Mouse (Mus musculus): ENCODE data around the gene Foxj1. TPM values are rescaled to one million over a fixed set of nuclear protein-coding genes. Genes with fewer than 3 reads are reported as not detected.

Gene Foxj1
- polyA plus RNA-seq, 1 experiment from 2014 or later: 0.17 TPM

DNA sequence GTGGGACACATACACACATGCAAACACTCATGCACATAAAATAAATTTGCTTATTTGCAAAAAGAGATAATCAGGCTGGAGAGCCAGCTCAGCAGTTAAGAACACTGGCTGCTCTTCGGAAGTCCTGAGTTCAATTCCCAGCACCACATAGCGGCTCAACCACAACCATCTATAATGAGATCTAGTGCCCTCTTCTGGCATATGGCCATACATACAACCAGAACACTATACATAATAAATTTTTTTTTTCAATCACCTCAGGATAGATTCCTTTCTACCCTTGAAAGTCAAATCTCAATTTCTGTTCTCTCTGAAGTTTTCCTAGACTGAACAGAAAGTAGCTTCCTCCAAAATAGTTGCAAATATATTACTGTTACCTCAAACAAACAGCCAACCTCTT, 29.8 kb downstream of the Foxj1 start:
- no peak for ATAC-seq (ENCODE audit: insufficient number of reproducible peaks, insufficient read depth, low FRiP score, low read depth)
- no peaks in the 10 kb centered on the region for H3K9me3 ChIP-seq (ENCODE audit: control insufficient read depth, low read depth, low read length)
- 97% methylated on average over 2 of the region's 2 CpGs for WGBS
- H3K36me3 ChIP-seq (ENCODE audit: control insufficient read depth, insufficient read depth, low read length): peaks cover 29% of the 10 kb centered on the region
- H3K27ac ChIP-seq (ENCODE audit: low read length): no peak overlapping the region
- peak overlapping the region; percentile 71; the same call in 1 of the 2 replicates for H3K4me3 ChIP-seq (ENCODE audit: low read depth, low read length)
- H3K27me3 ChIP-seq (ENCODE audit: control insufficient read depth, insufficient read depth, low read length): no peaks in the 10 kb centered on the region
- peak overlapping the region; percentile 82 for H3K4me2 ChIP-seq (replicated peaks; ENCODE audit: low read depth, low read length)
- 0 out of 2 replicates have a peak, but pooled peaks cover 5% of the 10 kb centered on the region for H3K4me1 ChIP-seq (ENCODE audit: control insufficient read depth, insufficient read depth, low read length)
- 0 out of 2 replicates have a peak overlapping the region, but pooled peaks have one; percentile 60 for H3K9ac ChIP-seq (replicated peaks; ENCODE audit: low read depth, low read length)

- H3K36me3 ChIP-seq (ENCODE audit: control insufficient read depth, insufficient read depth, low read length): peaks cover 42% of the 10 kb centered on the region
- 89% methylated on average over 6 of the region's 6 CpGs for WGBS
Measured at GRCm38 (mm10) chr11:116298621-116299020, 36.6 kb downstream of the Foxj1 start.

GRCm38 (mm10) chr11:116298221-116298620, 37.0 kb downstream of the Foxj1 start:
- no peak overlapping the region for H3K4me2 ChIP-seq (replicated peaks; ENCODE audit: low read depth, low read length)
- peaks cover 38% of the 10 kb centered on the region for H3K36me3 ChIP-seq (ENCODE audit: control insufficient read depth, insufficient read depth, low read length)
- H3K4me1 ChIP-seq (ENCODE audit: control insufficient read depth, insufficient read depth, low read length): peaks cover 7% of the 10 kb centered on the region; the same call in 1 of the 2 replicates
- H3K4me3 ChIP-seq (ENCODE audit: low read depth, low read length): no peak overlapping the region
- ATAC-seq (ENCODE audit: insufficient number of reproducible peaks, insufficient read depth, low FRiP score, low read depth): no peak
- no peaks in the 10 kb centered on the region for H3K27me3 ChIP-seq (ENCODE audit: control insufficient read depth, insufficient read depth, low read length)
- 92% methylated on average over 11 of the region's 11 CpGs for WGBS
- H3K27ac ChIP-seq (ENCODE audit: low read length): no peak overlapping the region
- no peaks in the 10 kb centered on the region for H3K9me3 ChIP-seq (ENCODE audit: control insufficient read depth, low read depth, low read length)
- H3K9ac ChIP-seq (replicated peaks; ENCODE audit: low read depth, low read length): no peak overlapping the region

More at GRCm38 (mm10) chr11:116298621-116299020, 36.6 kb downstream of the Foxj1 start:
- ATAC-seq (ENCODE audit: insufficient number of reproducible peaks, insufficient read depth, low FRiP score, low read depth): no peak
- H3K4me3 ChIP-seq (ENCODE audit: low read depth, low read length): no peak overlapping the region
- no peaks in the 10 kb centered on the region for H3K9me3 ChIP-seq (ENCODE audit: control insufficient read depth, low read depth, low read length)
- H3K4me1 ChIP-seq (ENCODE audit: control insufficient read depth, insufficient read depth, low read length): peaks cover 7% of the 10 kb centered on the region; the same call in 1 of the 2 replicates
- no peak overlapping the region for H3K4me2 ChIP-seq (replicated peaks; ENCODE audit: low read depth, low read length)
- H3K9ac ChIP-seq (replicated peaks; ENCODE audit: low read depth, low read length): no peak overlapping the region
- H3K27me3 ChIP-seq (ENCODE audit: control insufficient read depth, insufficient read depth, low read length): no peaks in the 10 kb centered on the region
- H3K27ac ChIP-seq (ENCODE audit: low read length): no peak overlapping the region

DNA sequence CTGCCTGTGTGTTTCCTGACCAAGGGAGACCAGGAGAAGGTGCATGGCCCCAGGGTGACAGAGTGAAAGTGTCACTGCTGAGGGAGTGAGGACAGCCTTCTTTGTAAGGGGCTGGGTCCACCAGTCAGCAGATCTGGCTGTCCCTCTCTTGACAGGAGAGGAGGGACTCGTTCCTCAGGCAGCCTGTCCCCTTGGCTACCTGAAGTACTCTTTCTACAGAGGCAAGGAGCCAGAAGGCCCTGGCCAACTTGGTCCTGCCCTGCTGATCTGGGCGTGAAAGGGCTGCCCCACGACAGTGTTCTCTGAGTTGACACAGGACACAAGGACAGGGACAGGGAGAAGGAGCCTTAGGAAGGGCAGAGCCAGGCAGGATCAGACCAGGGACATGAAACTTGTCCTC, 38.2 kb downstream of the Foxj1 start:
- H3K9ac ChIP-seq (replicated peaks; ENCODE audit: low read depth, low read length): no peak overlapping the region
- peaks cover 41% of the 10 kb centered on the region for H3K36me3 ChIP-seq (ENCODE audit: control insufficient read depth, insufficient read depth, low read length)
- ATAC-seq (ENCODE audit: insufficient number of reproducible peaks, insufficient read depth, low FRiP score, low read depth): no peak
- H3K4me2 ChIP-seq (replicated peaks; ENCODE audit: low read depth, low read length): no peak overlapping the region
- peaks cover 7% of the 10 kb centered on the region; the same call in 1 of the 2 replicates for H3K4me1 ChIP-seq (ENCODE audit: control insufficient read depth, insufficient read depth, low read length)
- no peak overlapping the region for H3K27ac ChIP-seq (ENCODE audit: low read length)
- no peak overlapping the region for H3K4me3 ChIP-seq (ENCODE audit: low read depth, low read length)
- H3K9me3 ChIP-seq (ENCODE audit: control insufficient read depth, low read depth, low read length): no peaks in the 10 kb centered on the region
- no peaks in the 10 kb centered on the region for H3K27me3 ChIP-seq (ENCODE audit: control insufficient read depth, insufficient read depth, low read length)
- 63% methylated on average over 3 of the region's 3 CpGs for WGBS

DNA sequence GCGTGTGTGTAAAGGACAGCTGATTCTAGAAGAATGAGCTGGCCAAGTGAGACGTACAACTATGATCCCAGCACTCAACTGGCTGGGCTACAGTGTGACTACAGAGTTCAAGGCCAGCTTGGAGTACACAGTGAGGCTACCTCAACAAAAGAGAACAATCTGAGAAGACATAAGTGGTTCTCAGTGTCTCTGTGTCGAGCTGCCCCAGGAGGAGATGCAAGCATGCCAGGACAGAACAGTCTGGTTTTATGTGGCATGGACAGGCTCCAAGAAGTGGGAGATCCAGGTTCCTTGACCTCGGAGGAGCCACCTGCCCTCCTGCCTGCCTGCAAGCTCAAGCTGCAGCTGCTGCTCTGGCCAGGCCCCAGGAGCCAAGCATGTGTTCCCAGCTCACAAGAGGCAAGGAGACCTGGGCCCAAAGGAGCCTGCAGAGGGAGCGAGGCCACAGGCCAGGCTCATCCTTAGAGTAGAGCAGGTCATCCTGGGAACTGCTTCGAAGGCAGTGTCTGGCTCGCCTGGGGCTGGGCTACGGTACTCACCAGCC, 38.9 kb downstream of the Foxj1 start:
- Histone ChIP-seq H3K4me1 (ENCODE audit: control insufficient read depth, insufficient read depth, low read length) (peaks cover 7% of the 10 kb centered on the region; the same call in 1 of the 2 replicates), H3K4me2 (replicated peaks; ENCODE audit: low read depth, low read length) (no peak overlapping the region), H3K27ac (ENCODE audit: low read length) (no peak overlapping the region), H3K4me3 (ENCODE audit: low read depth, low read length) (no peak overlapping the region), H3K27me3 (ENCODE audit: control insufficient read depth, insufficient read depth, low read length) (no peaks in the 10 kb centered on the region), H3K9me3 (ENCODE audit: control insufficient read depth, low read depth, low read length) (no peaks in the 10 kb centered on the region), H3K36me3 (ENCODE audit: control insufficient read depth, insufficient read depth, low read length) (peaks cover 39% of the 10 kb centered on the region), H3K9ac (replicated peaks; ENCODE audit: low read depth, low read length) (no peak overlapping the region)
- no peak for ATAC-seq (ENCODE audit: insufficient number of reproducible peaks, insufficient read depth, low FRiP score, low read depth)
- 87% methylated on average over 8 of the region's 8 CpGs for WGBS

DNA sequence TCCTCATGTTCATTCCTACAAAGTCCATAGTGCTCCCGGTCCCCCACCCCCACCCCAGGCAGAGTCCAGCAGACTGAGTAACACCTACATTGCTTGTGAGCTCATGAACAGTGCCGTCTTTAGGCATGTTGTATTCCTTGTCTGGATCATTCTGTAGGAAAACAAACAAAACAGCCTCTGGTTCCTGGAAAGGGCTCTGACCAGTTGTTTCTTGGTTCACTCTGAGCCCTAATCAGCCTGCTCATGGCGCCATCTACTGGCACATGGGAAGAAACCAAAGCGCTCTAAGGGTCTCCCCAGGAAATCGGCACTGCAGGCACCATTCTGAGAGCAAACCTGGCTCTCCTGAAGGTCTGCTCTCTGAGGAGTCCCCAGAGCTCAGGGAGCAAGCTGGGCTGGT, 40.9 kb downstream of the Foxj1 start:
- Histone ChIP-seq H3K9ac (replicated peaks; ENCODE audit: low read depth, low read length) (no peak overlapping the region), H3K4me1 (ENCODE audit: control insufficient read depth, insufficient read depth, low read length) (peaks cover 11% of the 10 kb centered on the region; the same call in 1 of the 2 replicates), H3K4me2 (replicated peaks; ENCODE audit: low read depth, low read length) (no peak overlapping the region), H3K27ac (ENCODE audit: low read length) (no peak overlapping the region), H3K4me3 (ENCODE audit: low read depth, low read length) (no peak overlapping the region), H3K36me3 (ENCODE audit: control insufficient read depth, insufficient read depth, low read length) (peaks cover 22% of the 10 kb centered on the region; the same call in 1 of the 2 replicates), H3K27me3 (ENCODE audit: control insufficient read depth, insufficient read depth, low read length) (no peaks in the 10 kb centered on the region), H3K9me3 (ENCODE audit: control insufficient read depth, low read depth, low read length) (no peaks in the 10 kb centered on the region)
- WGBS: 33% methylated on average over 5 of the region's 5 CpGs
- 0 out of 2 replicates have a peak, but pooled peaks have one; percentile 29 for ATAC-seq (ENCODE audit: insufficient number of reproducible peaks, insufficient read depth, low FRiP score, low read depth)

DNA sequence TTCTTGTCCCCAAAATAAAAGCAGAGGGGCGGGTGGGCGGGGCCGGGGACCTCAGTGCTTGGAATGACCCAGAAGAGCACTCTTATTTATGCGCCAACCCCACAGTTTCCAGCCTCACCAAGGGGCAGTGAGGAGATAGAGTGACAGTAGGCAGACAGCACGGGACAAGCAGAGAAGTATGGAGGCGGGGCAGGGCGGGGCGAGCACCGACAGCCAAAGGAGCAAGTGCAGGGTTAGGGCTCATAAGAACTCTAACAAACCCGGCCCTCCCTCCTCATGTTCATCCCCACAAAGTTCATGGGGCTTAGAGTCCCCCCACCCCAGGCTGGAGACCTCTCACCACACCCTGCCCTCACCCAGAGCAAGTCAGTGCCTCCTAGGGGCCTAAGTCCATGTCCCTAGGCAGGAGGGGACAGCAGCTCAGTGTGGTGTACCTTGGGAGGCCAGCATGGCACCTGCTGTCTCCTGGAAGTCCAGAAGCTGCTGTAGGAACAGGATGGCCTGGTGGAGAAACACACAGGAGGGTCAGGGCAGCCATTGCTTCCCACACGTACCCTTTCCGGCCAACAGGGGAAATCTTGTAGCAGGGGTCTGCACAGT, 41.6 kb downstream of the Foxj1 start:
- Histone ChIP-seq H3K36me3 (ENCODE audit: control insufficient read depth, insufficient read depth, low read length) (peaks cover 21% of the 10 kb centered on the region; the same call in 1 of the 2 replicates), H3K27me3 (ENCODE audit: control insufficient read depth, insufficient read depth, low read length) (no peaks in the 10 kb centered on the region), H3K9ac (replicated peaks; ENCODE audit: low read depth, low read length) (no peak overlapping the region), H3K4me1 (ENCODE audit: control insufficient read depth, insufficient read depth, low read length) (peaks cover 11% of the 10 kb centered on the region; the same call in 1 of the 2 replicates), H3K4me3 (ENCODE audit: low read depth, low read length) (no peak overlapping the region), H3K27ac (ENCODE audit: low read length) (no peak overlapping the region), H3K9me3 (ENCODE audit: control insufficient read depth, low read depth, low read length) (no peaks in the 10 kb centered on the region), H3K4me2 (replicated peaks; ENCODE audit: low read depth, low read length) (no peak overlapping the region)
- 86% methylated on average over 12 of the region's 12 CpGs for WGBS
- ATAC-seq (ENCODE audit: insufficient number of reproducible peaks, insufficient read depth, low FRiP score, low read depth): no peak

- ATAC-seq (ENCODE audit: insufficient number of reproducible peaks, insufficient read depth, low FRiP score, low read depth): no peak
- no peak overlapping the region for H3K27ac ChIP-seq (ENCODE audit: low read length)
- H3K9ac ChIP-seq (replicated peaks; ENCODE audit: low read depth, low read length): no peak overlapping the region
- H3K36me3 ChIP-seq (ENCODE audit: control insufficient read depth, insufficient read depth, low read length): peaks cover 31% of the 10 kb centered on the region; the same call in 1 of the 2 replicates
- no peak overlapping the region for H3K4me3 ChIP-seq (ENCODE audit: low read depth, low read length)
- no peak overlapping the region for H3K4me2 ChIP-seq (replicated peaks; ENCODE audit: low read depth, low read length)
- H3K9me3 ChIP-seq (ENCODE audit: control insufficient read depth, low read depth, low read length): no peaks in the 10 kb centered on the region
- WGBS: 93% methylated on average over 13 of the region's 13 CpGs
- H3K4me1 ChIP-seq (ENCODE audit: control insufficient read depth, insufficient read depth, low read length): peaks cover 11% of the 10 kb centered on the region; the same call in 1 of the 2 replicates
- H3K27me3 ChIP-seq (ENCODE audit: control insufficient read depth, insufficient read depth, low read length): no peaks in the 10 kb centered on the region
Measured at GRCm38 (mm10) chr11:116292401-116292800, 42.8 kb downstream of the Foxj1 start.
